Mouse (Mus musculus) neural tube, embryonic 11.5 days (tissue): ENCODE measurements around the gene Csad. TPM values are rescaled to one million over a fixed set of nuclear protein-coding genes. Genes with fewer than 3 reads are reported as not detected.
"Not testable (repeated sequence)": the region's sequence is repeated elsewhere in the genome, so short reads cannot be mapped to it uniquely, and the experiment has no call there.

Experiments
- ATAC-seq: fragments of 200-750 bp; cut with Nextera tagmentation; 2 replicates; pipeline ENCODE4 v1.8.0; 2017; ENCODE audit warnings: moderate number of reproducible peaks, mild to moderate bottlenecking, moderate TSS enrichment, moderate library complexity; ENCODE audit not compliant: insufficient read depth, low FRiP score, low TSS enrichment
- DNase-seq: peaks from one replicate; pipeline ENCODE4 v3.0.0-alpha.2; 2015; ENCODE audit warnings: low spot score
- H3K27ac ChIP-seq: fragments of 300-500 bp; sonication (generic); 2 replicates; pipeline ENCODE4 v1.5.1; 2014; ENCODE audit warnings: low read depth, mild to moderate bottlenecking, low read length
- H3K27me3 ChIP-seq: fragments of 300-500 bp; sonication (generic); 2 replicates; pipeline ENCODE4 v1.6.1; 2014; ENCODE audit warnings: mild to moderate bottlenecking, low read length, mixed read lengths; ENCODE audit not compliant: control insufficient read depth, insufficient read depth
- H3K36me3 ChIP-seq: fragments of 300-500 bp; sonication (generic); 2 replicates; pipeline ENCODE4 v1.6.1; 2014; ENCODE audit warnings: mild to moderate bottlenecking, low read length, moderate library complexity, mixed read lengths; ENCODE audit not compliant: control insufficient read depth, insufficient read depth
- H3K4me1 ChIP-seq: fragments of 300-500 bp; sonication (generic); 2 replicates; pipeline ENCODE4 v1.6.1; 2014; ENCODE audit warnings: low read length, mixed read lengths; ENCODE audit not compliant: control insufficient read depth, insufficient read depth
- H3K4me2 ChIP-seq: fragments of 300-500 bp; sonication (generic); 2 replicates; pipeline ENCODE4 v1.6.1; 2014; ENCODE audit warnings: low read depth, mild to moderate bottlenecking, moderate library complexity
- H3K4me3 ChIP-seq: fragments of 300-500 bp; sonication (generic); 2 replicates; pipeline ENCODE4 v1.5.1; 2014; ENCODE audit warnings: low read depth, low read length
- H3K9ac ChIP-seq: fragments of 300-500 bp; sonication (generic); 2 replicates; pipeline ENCODE4 v1.6.1; 2014; ENCODE audit warnings: mild to moderate bottlenecking, low read length
- H3K9me3 ChIP-seq: fragments of 300-500 bp; sonication (generic); 2 replicates; pipeline ENCODE4 v1.6.1; 2016; ENCODE audit warnings: low read length; ENCODE audit not compliant: control insufficient read depth
- WGBS: fragments of 180-500 bp; shearing (Covaris S2); extraction: QIAGEN DNeasy Blood & Tissue Kit; methylation state at CpG from one replicate; pipeline ENCODE4 v1.1.7; 2014; 5-methylcytosine and 5-hydroxymethylcytosine counted together
- polyA plus RNA-seq: library from polyadenylated mRNA; unstranded; fragments of >200 nt; fragmentation: Nextera tagmentation; extraction: Ambion mirVana; gene quantifications from 2 replicates; pipeline ENCODE4 v1.2.1, GENCODE M21; 2014

The Csad gene
- polyA plus RNA-seq, 1 experiment from 2014 or later = 32.8 TPM

DNA sequence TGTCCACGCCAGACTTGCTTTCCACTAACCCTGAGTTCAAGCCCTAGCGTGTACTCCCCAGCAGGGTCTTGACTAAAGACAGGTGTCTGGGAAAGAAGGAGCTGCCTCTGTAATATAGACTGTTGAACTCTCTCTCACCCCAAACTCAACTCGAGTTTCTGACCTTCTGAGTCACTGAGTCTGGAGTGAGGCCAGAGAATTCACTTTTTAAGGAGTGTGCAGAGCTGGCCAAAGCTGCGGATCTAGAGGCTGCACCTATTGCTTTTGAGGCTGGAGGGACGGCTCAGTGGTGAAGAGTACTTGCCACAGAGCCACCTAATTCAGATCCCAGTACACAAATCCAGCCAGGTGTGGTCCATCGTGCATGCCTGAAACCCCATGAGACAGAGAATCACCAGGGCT lies 36.9 kb downstream of the Csad start:
- 56% methylated on average over 6 of the region's 6 CpGs for WGBS
- H3K27me3 ChIP-seq = no peaks in the 10 kb centered on the region
- H3K4me2 ChIP-seq = no peak overlapping the region
- no peaks in the 10 kb centered on the region for H3K9me3 ChIP-seq
- no peak overlapping the region for H3K4me3 ChIP-seq
- no peak overlapping the region for H3K9ac ChIP-seq
- H3K27ac ChIP-seq = no peak overlapping the region
- peak; percentile 34 for DNase-seq
- H3K36me3 ChIP-seq = no peaks in the 10 kb centered on the region
- ATAC-seq = no peak
- no peaks in the 10 kb centered on the region for H3K4me1 ChIP-seq

GRCm38 (mm10) chr15:102165468-102166100 lies 38.9 kb downstream of the Csad start:
- Histone ChIP-seq H3K27ac (no peak overlapping the region), H3K4me1 (no peaks in the 10 kb centered on the region), H3K27me3 (no peaks in the 10 kb centered on the region), H3K4me3 (no peak overlapping the region), H3K4me2 (no peak overlapping the region), H3K9me3 (no peaks in the 10 kb centered on the region), H3K9ac (no peak overlapping the region), H3K36me3 (no peaks in the 10 kb centered on the region)
- no peak for DNase-seq
- ATAC-seq = no peak
- 54% methylated on average over 6 of the region's 6 CpGs for WGBS

DNA sequence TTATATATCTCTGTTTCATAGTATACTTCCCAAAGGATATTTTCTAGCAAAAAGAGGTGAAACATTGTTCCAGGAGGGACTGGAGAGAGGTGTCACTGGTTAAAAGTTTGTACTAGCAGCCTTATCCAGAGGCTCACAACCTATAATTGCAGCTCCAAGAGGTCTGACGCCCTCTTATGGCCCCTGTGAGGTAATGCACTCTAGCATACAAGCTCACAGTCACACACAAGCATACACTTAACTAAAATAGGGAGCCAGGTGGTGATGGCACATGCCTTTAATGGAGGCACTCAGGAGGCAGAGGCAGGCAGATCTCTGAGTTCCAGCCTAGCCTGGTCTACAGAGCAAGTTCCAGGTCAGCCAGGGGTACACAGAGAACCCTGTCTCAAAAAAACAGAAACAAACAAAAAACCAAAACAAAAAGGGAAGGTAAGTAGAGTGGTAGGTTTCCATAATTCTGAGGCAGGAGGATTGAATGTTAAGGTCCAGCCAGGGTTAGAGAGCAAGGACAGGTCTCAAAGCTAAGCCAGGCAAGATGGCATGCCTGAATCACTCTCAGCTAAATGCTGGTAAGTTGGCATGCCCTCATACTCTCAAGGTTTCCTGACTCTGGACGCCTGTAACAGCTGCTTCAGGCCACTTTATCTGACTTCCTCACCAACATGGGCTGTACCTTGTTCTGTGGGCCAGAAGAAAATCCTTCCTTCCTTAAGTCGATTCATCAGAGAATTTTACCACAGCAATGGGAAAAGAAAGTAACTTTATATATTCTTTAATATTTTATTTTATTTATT lies 40.4 kb downstream of the Csad start:
- H3K4me1 ChIP-seq = no peaks in the 10 kb centered on the region
- H3K9ac ChIP-seq = no peak overlapping the region
- WGBS = 54% methylated on average over 3 of the region's 3 CpGs
- no peaks in the 10 kb centered on the region for H3K9me3 ChIP-seq
- no peak for ATAC-seq
- H3K4me2 ChIP-seq = no peak overlapping the region
- no peaks in the 10 kb centered on the region for H3K27me3 ChIP-seq
- H3K36me3 ChIP-seq = no peaks in the 10 kb centered on the region
- no peak overlapping the region for H3K4me3 ChIP-seq
- DNase-seq = no peak
- H3K27ac ChIP-seq = no peak overlapping the region

GRCm38 (mm10) chr15:102160415-102161060 lies 44.0 kb downstream of the Csad start:
- Histone ChIP-seq H3K4me3 (no peak overlapping the region), H3K27me3 (no peaks in the 10 kb centered on the region), H3K36me3 (no peaks in the 10 kb centered on the region), H3K9ac (no peak overlapping the region), H3K4me1 (no peaks in the 10 kb centered on the region), H3K4me2 (no peak overlapping the region), H3K27ac (no peak overlapping the region), H3K9me3 (no peaks in the 10 kb centered on the region)
- DNase-seq (no peak), ATAC-seq (no peak)
- WGBS = 62% methylated on average over 25 of the region's 27 CpGs

DNA sequence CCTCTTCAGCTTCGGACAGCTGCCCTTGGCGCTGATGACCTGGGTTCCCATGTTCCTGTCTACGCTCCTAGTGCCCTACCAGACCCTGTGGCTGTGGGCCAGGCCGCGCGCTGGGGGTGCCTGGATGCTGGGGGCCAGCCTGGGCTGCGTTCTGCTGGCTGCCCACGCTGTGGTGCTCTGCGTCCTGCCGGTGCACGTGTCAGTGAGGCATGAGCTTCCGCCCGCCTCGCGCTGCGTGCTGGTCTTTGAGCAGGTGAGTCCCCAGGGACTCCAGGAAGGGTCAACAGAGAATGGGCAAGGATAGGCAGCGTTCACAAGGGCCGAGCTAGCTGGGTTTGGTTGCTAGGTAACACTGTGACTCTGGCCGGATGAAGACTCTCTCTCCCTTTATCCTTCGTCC lies 47.7 kb downstream of the Csad start:
- Histone ChIP-seq H3K27ac (no peak overlapping the region), H3K4me1 (peaks cover 3% of the 10 kb centered on the region), H3K4me3 (no peak overlapping the region), H3K9ac (no peak overlapping the region), H3K9me3 (no peaks in the 10 kb centered on the region), H3K27me3 (no peaks in the 10 kb centered on the region), H3K4me2 (no peak overlapping the region), H3K36me3 (no peaks in the 10 kb centered on the region)
- ATAC-seq = no peak
- DNase-seq = peak; percentile 29
- WGBS = 30% methylated on average over 20 of the region's 20 CpGs

DNA sequence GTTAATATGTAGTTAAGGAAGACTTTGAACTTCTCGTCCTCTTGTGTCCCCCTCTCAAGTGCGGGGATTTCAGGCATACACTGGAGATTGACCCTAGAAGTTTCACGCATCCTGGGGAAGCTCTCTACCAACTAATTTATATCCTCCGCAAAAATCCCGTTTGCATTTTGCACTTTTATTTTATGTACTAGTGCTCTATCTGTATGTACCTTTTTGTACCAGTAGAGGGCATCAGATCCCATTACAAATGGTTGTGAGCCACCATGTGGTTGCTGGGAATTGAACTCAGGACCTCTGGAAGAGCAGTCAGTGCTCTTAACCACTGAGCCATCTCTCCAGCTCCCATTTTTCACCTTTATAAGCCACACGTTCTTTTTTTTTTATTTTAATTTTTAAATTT lies 49.5 kb downstream of the Csad start:
- not testable (repeated sequence) for H3K4me2 ChIP-seq, H3K9ac ChIP-seq, H3K36me3 ChIP-seq, H3K27me3 ChIP-seq, H3K4me3 ChIP-seq, H3K27ac ChIP-seq, DNase-seq, H3K4me1 ChIP-seq, H3K9me3 ChIP-seq, ATAC-seq
- 92% methylated on average over 6 of the region's 6 CpGs for whole genome bisulfite sequencing

DNA sequence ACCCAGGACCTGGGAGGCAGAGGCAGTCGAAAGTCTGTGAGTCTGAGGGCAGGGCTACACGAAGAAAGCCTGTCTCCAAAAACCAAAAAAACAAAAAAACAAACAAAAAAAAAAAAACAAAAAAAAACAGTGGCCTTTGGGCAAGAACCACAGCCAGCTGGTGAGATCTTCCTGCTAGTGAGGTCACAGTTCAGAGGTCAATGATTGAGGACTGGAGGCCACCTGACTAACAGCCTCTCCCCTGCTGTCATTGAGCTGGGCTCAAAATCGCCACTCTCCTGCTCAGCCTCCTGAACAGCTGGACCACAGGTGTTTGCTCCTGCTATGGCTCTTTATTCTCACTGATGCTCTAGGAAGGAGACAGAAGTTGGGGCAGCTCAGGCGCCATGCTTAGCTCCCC lies 51.9 kb downstream of the Csad start:
- H3K4me3 ChIP-seq = no peak overlapping the region
- H3K4me1 ChIP-seq = peaks cover 3% of the 10 kb centered on the region
- no peak for DNase-seq
- WGBS = 14% methylated on average over 4 of the region's 4 CpGs
- H3K27me3 ChIP-seq = no peaks in the 10 kb centered on the region
- no peaks in the 10 kb centered on the region for H3K9me3 ChIP-seq
- H3K4me2 ChIP-seq = no peak overlapping the region
- H3K9ac ChIP-seq = no peak overlapping the region
- no peaks in the 10 kb centered on the region for H3K36me3 ChIP-seq
- ATAC-seq = no peak
- peak overlapping the region; percentile 27; the same call in 1 of the 2 replicates for H3K27ac ChIP-seq

- Histone ChIP-seq H3K9me3 (no peaks in the 10 kb centered on the region), H3K27me3 (peaks cover 7% of the 10 kb centered on the region; the same call in 1 of the 2 replicates), H3K4me1 (peaks cover 3% of the 10 kb centered on the region), H3K9ac (no peak within 1 kb of the TSS; the same call in 1 of the 2 replicates), H3K27ac (no peak within 1 kb of the TSS), H3K4me3 (no peak within 1 kb of the TSS), H3K4me2 (no peak within 1 kb of the TSS), H3K36me3 (no peaks in the 10 kb centered on the region)
- WGBS = 60% methylated on average over 20 of the region's 20 CpGs
- DNase-seq (no peak), ATAC-seq (no peak)
Measured at GRCm38 (mm10) chr15:102150301-102151135, 54.0 kb downstream of the Csad start, which contains the start of gene Soat2. Soat2 (plus strand) TSS chr15:102150526.
